Mouse (Mus musculus): ENCODE measurements around the gene Tuba1b. TPM values are rescaled to one million over a fixed set of nuclear protein-coding genes. Genes with fewer than 3 reads are reported as not detected.

Gene Tuba1b
- polyA plus RNA-seq, 1 experiment: 758 TPM

- DNase-seq (ENCODE audit: low spot score): no peak
These were observed 42.3 kb downstream of the Tuba1b start for GRCm38 (mm10) chr15:98891907-98892606.

GRCm38 (mm10) chr15:98891198-98891742 is 43.1 kb downstream of the Tuba1b start:
- no peak for DNase-seq (ENCODE audit: low spot score)

GRCm38 (mm10) chr15:98887526-98887925 is 46.8 kb downstream of the Tuba1b start:
- DNase-seq (ENCODE audit: low spot score): no peak

DNA sequence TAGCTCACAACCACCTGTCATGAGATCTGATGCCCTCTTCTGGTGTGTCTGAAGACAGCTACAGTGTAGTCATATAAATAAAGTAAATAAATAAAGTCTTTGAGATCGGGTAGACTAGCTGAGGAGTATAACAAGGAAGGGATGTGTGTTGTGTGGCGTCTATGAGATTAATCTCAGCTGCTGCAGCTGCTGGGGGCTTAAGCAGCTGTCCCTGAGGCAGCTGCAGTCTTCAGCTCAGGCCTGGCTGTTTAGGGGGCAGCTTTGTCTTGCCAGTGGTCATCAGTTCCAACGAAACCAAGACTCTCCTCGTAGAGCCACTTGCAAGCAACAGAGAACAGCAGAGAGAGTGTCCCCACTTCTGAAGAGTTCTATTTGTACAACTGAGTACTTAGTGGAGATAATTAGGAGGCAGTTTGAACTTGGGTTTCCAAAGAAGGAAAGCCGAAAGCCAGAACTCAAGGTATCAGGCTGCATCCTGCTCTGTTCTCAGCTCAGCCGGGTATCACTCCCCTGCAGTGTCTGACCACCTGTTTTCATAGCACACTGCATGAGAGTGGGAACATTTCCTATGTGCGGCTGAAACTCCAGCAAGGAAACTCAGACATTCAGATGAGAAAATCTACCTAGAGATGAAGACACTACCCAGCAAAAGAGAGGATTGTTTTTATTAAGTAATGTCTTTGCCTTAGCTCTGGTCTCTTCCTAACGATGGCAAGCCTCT is 47.5 kb downstream of the Tuba1b start:
- DNase-seq (ENCODE audit: low spot score): no peak

DNA sequence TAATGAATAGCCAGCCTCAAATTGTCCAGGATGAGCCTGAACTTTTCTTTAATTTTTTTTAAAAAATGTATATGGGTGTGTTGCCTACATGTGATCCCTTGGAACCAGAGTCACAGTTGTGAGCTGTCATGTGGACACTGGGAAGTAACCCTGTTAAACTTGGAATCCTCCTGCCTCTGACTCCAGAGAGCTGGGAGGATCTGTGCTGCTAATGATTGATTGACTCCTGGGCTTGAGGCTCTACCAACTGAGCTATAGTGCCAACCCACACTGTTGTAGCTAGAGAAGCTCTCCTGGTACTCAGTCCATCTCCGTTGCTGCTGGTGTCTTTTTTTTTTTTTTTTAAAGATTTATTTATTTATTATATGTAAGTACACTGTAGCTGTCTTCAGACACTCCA is 50.3 kb downstream of the Tuba1b start:
- no peak for DNase-seq (ENCODE audit: low spot score)

DNA sequence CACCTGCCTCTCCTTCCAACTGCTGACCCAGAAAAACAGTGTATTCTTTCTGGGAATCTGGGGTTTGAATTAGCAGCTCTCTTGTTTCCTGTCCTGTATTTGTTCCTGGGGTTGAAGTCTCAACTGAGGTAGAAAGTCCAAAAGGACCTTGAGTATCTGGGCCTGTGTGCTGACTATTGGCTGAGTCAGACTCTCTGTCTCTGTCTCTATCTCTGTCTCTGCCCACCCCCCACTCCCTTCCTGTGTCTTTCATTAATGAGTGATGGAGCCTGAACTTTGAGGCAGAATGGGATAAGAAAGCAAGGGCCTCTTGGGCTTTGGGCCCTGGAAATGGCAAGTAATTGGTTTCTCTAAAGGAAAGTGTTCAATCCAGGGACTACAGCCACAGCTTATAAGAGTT is 50.7 kb downstream of the Tuba1b start:
- no peak for DNase-seq (ENCODE audit: low spot score)

DNA sequence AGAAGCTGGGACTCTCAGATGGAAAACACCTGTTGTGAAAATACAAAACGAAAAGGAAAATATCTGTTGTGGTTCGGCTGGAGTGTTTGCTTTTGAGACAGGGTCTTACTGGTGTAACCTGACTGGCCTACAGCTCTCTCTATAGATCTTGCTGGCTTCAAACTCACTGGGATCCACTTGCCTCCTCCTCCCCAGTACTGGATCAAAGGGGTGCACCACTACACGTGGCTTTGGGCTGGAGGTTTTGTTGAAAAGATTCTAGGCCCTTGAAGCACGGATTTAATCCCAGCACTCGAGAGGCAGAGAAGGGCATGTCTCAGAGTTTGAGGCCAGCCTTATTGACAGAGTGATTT is 52.7 kb downstream of the Tuba1b start:
- DNase-seq (ENCODE audit: low spot score): peak; percentile 18

Other genes starting within 250 kb of the Tuba1b start
- 3.1 and 4.5 TPM in 2 replicates for gene Ccdc65, start 226.4 kb downstream of the Tuba1b start, polyA plus RNA-seq (2012; rRNA removed)
- 11.7 and 15.9 TPM in 2 replicates for gene Fkbp11, start 206.4 kb downstream of the Tuba1b start, polyA plus RNA-seq (2012; rRNA removed)
- gene Arf3, start 171.4 kb downstream of the Tuba1b start, polyA plus RNA-seq (2012; rRNA removed): 74.0 and 79.1 TPM in 2 replicates
- 4.0 and 6.8 TPM in 2 replicates for gene Wnt10b, start 156.4 kb downstream of the Tuba1b start, polyA plus RNA-seq (2012; rRNA removed)
- 0.04 and 0.09 TPM in 2 replicates for gene Wnt1, start 144.7 kb downstream of the Tuba1b start, polyA plus RNA-seq (2012; rRNA removed)
- gene Ddn, start 125.1 kb downstream of the Tuba1b start, polyA plus RNA-seq (2012; rRNA removed): 0.04 and 0.08 TPM in 2 replicates
- gene Prkag1, start 103.0 kb downstream of the Tuba1b start, polyA plus RNA-seq (2012; rRNA removed): 83.1 and 89.5 TPM in 2 replicates
- 25.7 and 39.0 TPM in 2 replicates for gene Kmt2d, start 63.4 kb downstream of the Tuba1b start, polyA plus RNA-seq (2012; rRNA removed)
- gene Rhebl1, start 40.0 kb downstream of the Tuba1b start, polyA plus RNA-seq (2012; rRNA removed): 10.2 and 12.4 TPM in 2 replicates
- 1.7 and 1.9 TPM in 2 replicates for gene Dhh, start 36.0 kb downstream of the Tuba1b start, polyA plus RNA-seq (2012; rRNA removed)
- 32.8 and 43.4 TPM in 2 replicates for gene Lmbr1l, start 16.3 kb downstream of the Tuba1b start, polyA plus RNA-seq (2012; rRNA removed)
- gene Gm49450, start 19.0 kb upstream of the Tuba1b start, polyA plus RNA-seq (2012; rRNA removed): 0.30 and 0.38 TPM in 2 replicates
- 279 and 332 TPM in 2 replicates for gene Tuba1a, start 19.1 kb upstream of the Tuba1b start, polyA plus RNA-seq (2012; rRNA removed)
- gene Tuba1c, start 95.3 kb upstream of the Tuba1b start, polyA plus RNA-seq (2012; rRNA removed): 94.8 and 129 TPM in 2 replicates
- 6.4 and 7.1 TPM in 2 replicates for gene Prph, start 120.6 kb upstream of the Tuba1b start, polyA plus RNA-seq (2012; rRNA removed)
- 0.78 and 1.5 TPM in 2 replicates for gene Troap, start 140.0 kb upstream of the Tuba1b start, polyA plus RNA-seq (2012; rRNA removed)
- not detected in 2 replicates for gene C1ql4, start 153.3 kb upstream of the Tuba1b start, polyA plus RNA-seq (2012; rRNA removed)
- 0.10 TPM in 1 of 2 replicates, not detected in the other for gene Dnajc22, start 158.6 kb upstream of the Tuba1b start, polyA plus RNA-seq (2012; rRNA removed)
- 14.2 and 14.3 TPM in 2 replicates for gene Spats2, start 191.4 kb upstream of the Tuba1b start, polyA plus RNA-seq (2012; rRNA removed)

Data from urinary bladder, adult 2 months (tissue).